Mouse (Mus musculus) CH12.LX (cell line): Measurements from ENCODE around the gene Zfp40. TPM values are rescaled to one million over a fixed set of nuclear protein-coding genes. Genes with fewer than 3 reads are reported as not detected.

Experiments used
- DNase-seq: peaks from one replicate; pipeline ENCODE4 v3.0.0-alpha.2; 2013; ENCODE audit errors: extremely low read depth
- H3K27ac ChIP-seq: 2 replicates; pipeline ENCODE4 v1.5.1; 2012; ENCODE audit warnings: low read depth, mild to moderate bottlenecking, control low read depth, moderate library complexity; ENCODE audit not compliant: insufficient read depth
- H3K27me3 ChIP-seq: replicated peaks from 2 replicates; pipeline ENCODE3; 2012; ENCODE audit warnings: inconsistent platforms
- H3K36me3 ChIP-seq, 2 experiments: replicated peaks in 1 of 2; 2 replicates each; pipeline versions ENCODE3 to v1.6.1; 2012; ENCODE audit warnings: inconsistent platforms in 1 of 2, low read length in 1 of 2, mild to moderate bottlenecking in 1 of 2, mixed read lengths in 1 of 2, moderate library complexity in 1 of 2; ENCODE audit not compliant: control insufficient read depth in 1 of 2, insufficient read depth in 1 of 2
- H3K4me1 ChIP-seq, 2 experiments: 2 replicates each; pipeline ENCODE4 v1.6.1; 2012; ENCODE audit warnings: inconsistent platforms in 1 of 2, moderate library complexity in 1 of 2; ENCODE audit not compliant: insufficient read depth in 2 of 2, control insufficient read depth in 1 of 2
- H3K4me2 ChIP-seq: 2 replicates; pipeline ENCODE4 v1.6.1; 2012; ENCODE audit warnings: low read depth, mild to moderate bottlenecking, control low read depth; ENCODE audit not compliant: poor library complexity, insufficient read depth, severe bottlenecking
- H3K4me3 ChIP-seq, 3 experiments: fragments of 150-350 bp in 1 of 3; sonication (generic) in 1 of 3; replicated peaks in 1 of 3; 2 replicates each; pipeline versions ENCODE3 to v1.5.1; 2011 to 2012; ENCODE audit warnings: low read depth in 2 of 3, low read length in 2 of 3, mild to moderate bottlenecking in 2 of 3, moderate library complexity in 2 of 3, control low read depth in 1 of 3, improper control_type of control experiment in 1 of 3, inconsistent platforms in 1 of 3, mixed read lengths in 1 of 3; ENCODE audit not compliant: poor library complexity in 1 of 3
- H3K79me2 ChIP-seq: replicated peaks from 2 replicates; pipeline ENCODE4 v1.6.1; 2012; ENCODE audit warnings: mild to moderate bottlenecking, moderate library complexity; ENCODE audit not compliant: control insufficient read depth, poor library complexity, insufficient read depth, severe bottlenecking; ENCODE audit errors: extremely low read depth
- H3K9ac ChIP-seq: 2 replicates; pipeline ENCODE4 v1.6.1; 2012; ENCODE audit warnings: low read depth, mild to moderate bottlenecking, control low read depth, moderate library complexity; ENCODE audit not compliant: insufficient read depth
- H3K9me3 ChIP-seq: replicated peaks from 2 replicates; pipeline ENCODE3; 2012; ENCODE audit warnings: low read length, inconsistent platforms, mixed read lengths
- CHD1 ChIP-seq: IDR thresholded peaks from 2 replicates; pipeline ENCODE4 v1.6.1; 2012; ENCODE audit warnings: low read depth, low read length, improper control_type of control experiment, inconsistent platforms
- E2F4 ChIP-seq: IDR thresholded peaks from 2 replicates; pipeline ENCODE4 v1.6.1; 2011; ENCODE audit warnings: low read depth, low read length, improper control_type of control experiment; ENCODE audit not compliant: insufficient replicate concordance
- HCFC1 ChIP-seq: IDR thresholded peaks from 2 replicates; pipeline ENCODE4 v1.6.1; 2012; ENCODE audit warnings: low read depth, mild to moderate bottlenecking, inconsistent platforms, low read length, improper control_type of control experiment
- JUND ChIP-seq: conservative IDR thresholded peaks from 2 replicates; pipeline ENCODE4 v1.6.1; 2011; ENCODE audit warnings: low read depth, low read length, improper control_type of control experiment
- KAT2A ChIP-seq: IDR thresholded peaks from 2 replicates; pipeline ENCODE4 v1.6.1; 2012; ENCODE audit warnings: low read length, improper control_type of control experiment, inconsistent platforms; ENCODE audit not compliant: insufficient replicate concordance
- MAFK ChIP-seq: IDR thresholded peaks from 2 replicates; pipeline ENCODE4 v1.6.1; 2011; ENCODE audit warnings: low read length, improper control_type of control experiment; ENCODE audit not compliant: insufficient replicate concordance
- MEF2A ChIP-seq: IDR thresholded peaks from 2 replicates; pipeline ENCODE4 v1.6.1; 2014; ENCODE audit warnings: low read depth, mild to moderate bottlenecking, inconsistent platforms, low read length, improper control_type of control experiment, borderline replicate concordance
- MYC ChIP-seq: IDR thresholded peaks from 2 replicates; pipeline ENCODE4 v1.6.1; 2011; ENCODE audit warnings: low read depth, mild to moderate bottlenecking, improper control_type of control experiment, low read length
- SMC3 ChIP-seq: IDR thresholded peaks from 2 replicates; pipeline ENCODE4 v1.6.1; 2011; ENCODE audit warnings: low read depth, low read length, improper control_type of control experiment
- TBP ChIP-seq: conservative IDR thresholded peaks from 2 replicates; pipeline ENCODE4 v1.6.1; 2011; ENCODE audit warnings: low read depth, low read length, improper control_type of control experiment
- TCF12 ChIP-seq: IDR thresholded peaks from 2 replicates; pipeline ENCODE4 v1.6.1; 2014; ENCODE audit warnings: low read depth, mild to moderate bottlenecking, inconsistent platforms, low read length, improper control_type of control experiment
- ZC3H11A ChIP-seq: IDR thresholded peaks from 2 replicates; pipeline ENCODE4 v1.6.1; 2012; ENCODE audit warnings: low read depth, mild to moderate bottlenecking, inconsistent platforms, low read length, improper control_type of control experiment
- dilution Hi-C: fragments of 300-500 bp; cut with MboI; formaldehyde crosslinking; loops from 2 replicates; pipeline ENCODE4 v1.14.3; 2020; ENCODE audit warnings: low sequenced_read_pairs; ENCODE audit not compliant: extremely low pct_unique_long_range_greater_than_20kb, extremely low pct_ligation_motif_present
- in situ Hi-C: fragments of 300-500 bp; cut with MboI; formaldehyde crosslinking; loops from 3 replicates; pipeline ENCODE4 v1.14.3; 2019; ENCODE audit warnings: low sequenced_read_pairs, low pct_ligation_motif_present, low pct_unique_long_range_greater_than_20kb, mixed read lengths
- polyA plus RNA-seq: library from polyadenylated mRNA; unstranded; fragments of >175 nt; gene quantifications from 2 replicates; pipeline ENCODE4 v1.2.1, GENCODE M21; 2012; ENCODE audit warnings: low read depth; ENCODE audit not compliant: insufficient read length
- total RNA-seq, 2 experiments: library from RNA; depleted of rRNA; stranded (reverse); fragments of 300-350 nt in 1 of 2; fragments of >200 nt in 1 of 2; gene quantifications; 2 replicates each; pipeline ENCODE4 v1.2.3; 2012 to 2014

Zfp40 gene
- total and polyA plus RNA-seq, 3 experiments = 3.3 to 7.0 (median 4.4) TPM

DNA sequence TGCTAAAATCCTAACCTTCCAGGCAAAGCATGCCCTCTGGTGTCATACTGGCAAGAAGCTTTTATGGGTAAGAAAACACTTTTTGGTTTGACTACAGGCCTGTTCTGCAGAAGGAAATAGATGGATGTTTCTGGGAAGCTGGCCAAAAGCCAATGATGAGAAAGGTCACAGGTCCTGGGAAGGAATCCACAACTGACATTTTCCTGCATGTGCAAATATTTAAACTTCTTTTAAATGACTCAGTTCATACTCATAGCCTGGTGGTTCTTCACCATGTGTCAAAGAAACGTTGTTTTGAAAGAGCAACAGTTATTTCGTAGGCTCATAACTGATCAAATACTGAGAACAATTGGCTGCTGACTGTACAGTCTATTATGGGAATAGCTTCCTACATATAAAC lies 5.4 kb downstream of the Zfp40 start:
- no peak overlapping the region for H3K9ac ChIP-seq
- no peak overlapping the region for H3K4me2 ChIP-seq
- dilution Hi-C loops = no loop called here
- H3K79me2 ChIP-seq = 0 out of 2 replicates have a peak, but pooled peaks cover 2% of the 10 kb centered on the region
- H3K36me3 ChIP-seq = peaks cover 5 to 18% of the 10 kb centered on the region in 2 experiments
- no peaks in the 10 kb centered on the region for H3K27me3 ChIP-seq
- peaks cover 0 to 10% of the 10 kb centered on the region in 2 experiments; a peak in 2 of 4 replicates for H3K4me1 ChIP-seq
- in situ Hi-C loops = loop anchor here (10.0 to 25.0 kb wide), 2 partner anchors 325 to 367 kb away; partner anchors contain the start of gene Zfp945
- no peak overlapping the region for H3K27ac ChIP-seq
- DNase-seq = no peak
- H3K4me3 ChIP-seq = no peak overlapping the region
- TF ChIP-seq MAFK (no peak), SMC3 (no peak), TCF12 (no peak), CHD1 (no peak), KAT2A (no peak), E2F4 (no peak), JUND (no peak), MYC (no peak), MEF2A (no peak), TBP (no peak), ZC3H11A (no peak), HCFC1 (no peak)
- TF ChIP-seq, all 38 proteins: peak for 0
- H3K9me3 ChIP-seq = no peaks in the 10 kb centered on the region

Other genes with a start within 250 kb of the Zfp40 start
- gene Vmn2r-ps130, start 132.1 kb downstream of the Zfp40 start, total RNA-seq (2012; rRNA removed) = not detected in 2 replicates
- gene Vmn2r-ps130, start 132.1 kb downstream of the Zfp40 start, total RNA-seq (2014; rRNA removed) = not detected in 2 replicates
- gene Vmn2r-ps130, start 132.1 kb downstream of the Zfp40 start, polyA plus RNA-seq = not detected in 2 replicates
- not detected in 2 replicates for gene Vmn2r114, start 119.3 kb upstream of the Zfp40 start, total RNA-seq (2012; rRNA removed)
- gene Vmn2r114, start 119.3 kb upstream of the Zfp40 start, total RNA-seq (2014; rRNA removed) = not detected in 2 replicates
- not detected in 2 replicates for gene Vmn2r114, start 119.3 kb upstream of the Zfp40 start, polyA plus RNA-seq
- gene Vmn2r115, start 150.5 kb upstream of the Zfp40 start, total RNA-seq (2012; rRNA removed) = not detected in 2 replicates
- gene Vmn2r115, start 150.5 kb upstream of the Zfp40 start, total RNA-seq (2014; rRNA removed) = not detected in 2 replicates
- not detected in 2 replicates for gene Vmn2r115, start 150.5 kb upstream of the Zfp40 start, polyA plus RNA-seq
- not detected in 2 replicates for gene Vmn2r116, start 191.4 kb upstream of the Zfp40 start, total RNA-seq (2012; rRNA removed)
- not detected in 2 replicates for gene Vmn2r116, start 191.4 kb upstream of the Zfp40 start, total RNA-seq (2014; rRNA removed)
- not detected in 2 replicates for gene Vmn2r116, start 191.4 kb upstream of the Zfp40 start, polyA plus RNA-seq